Mouse (Mus musculus): Measurements from ENCODE around the gene Tas2r115.
"Not testable (repeated sequence)": the region's sequence is repeated elsewhere in the genome, so short reads cannot be mapped to it uniquely, and the experiment has no call there.

Gene Tas2r115

GRCm38 (mm10) chr6:132737935-132738334 is at the start of gene Tas2r115:
Tas2r115 (minus strand) TSS chr6:132738035.
- no peak for DNase-seq

- no peak for DNase-seq
Observed at GRCm38 (mm10) chr6:132778062-132778461, 40.2 kb upstream of the Tas2r115 start, which contains the start of gene Tas2r136. Tas2r136 (minus strand) TSS chr6:132778162.

- DNase-seq: no peak
Observed at GRCm38 (mm10) chr6:132761831-132762230, 24.0 kb upstream of the Tas2r115 start, which contains the start of gene Tas2r102. Tas2r102 (plus strand) TSS chr6:132762131.

GRCm38 (mm10) chr6:132754430-132754829 is 16.6 kb upstream of the Tas2r115 start, which contains the start of gene Tas2r124:
Tas2r124 (plus strand) TSS chr6:132754730.
- no peak for DNase-seq

GRCm38 (mm10) chr6:132750206-132750605 is 12.4 kb upstream of the Tas2r115 start:
- DNase-seq: no peak

GRCm38 (mm10) chr6:132711828-132712227 is 26.0 kb downstream of the Tas2r115 start, which contains the start of gene Tas2r122:
Tas2r122 (minus strand) TSS chr6:132711928.
- no peak for DNase-seq

- no peak for DNase-seq
Observed at GRCm38 (mm10) chr6:132700907-132701306, 36.9 kb downstream of the Tas2r115 start, which contains the start of gene Tas2r121. Tas2r121 (minus strand) TSS chr6:132701007.

GRCm38 (mm10) chr6:132691596-132691995 is 46.2 kb downstream of the Tas2r115 start:
- DNase-seq: not testable (repeated sequence)
